Mouse (Mus musculus) CD4-positive helper T cell, adult 2 months (primary cell): ENCODE data around the gene Ush2a.
A peak's percentile ranks its signal among the peaks of the same experiment; 100 is the strongest.

Experiments
- DNase-seq: peaks from one replicate; pipeline ENCODE4 v3.0.0-alpha.2; 2012; ENCODE audit warnings: low read depth, missing footprints, low spot score

Ush2a gene

GRCm38 (mm10) chr1:189007239-189007979, 745.6 kb downstream of the Ush2a start, which contains the start of gene Kctd3:
TSS of gene Kctd3 (minus strand) at chr1:189007841.
- peak; percentile 94 for DNase-seq

GRCm38 (mm10) chr1:189007980-189008324, 746.1 kb downstream of the Ush2a start:
- no peak for DNase-seq

GRCm38 (mm10) chr1:189010671-189011070, 748.8 kb downstream of the Ush2a start:
- no peak for DNase-seq

- no peak for DNase-seq
These were observed 751.2 kb downstream of the Ush2a start for GRCm38 (mm10) chr1:189012846-189013586.

- no peak for DNase-seq
These were observed 751.7 kb downstream of the Ush2a start for GRCm38 (mm10) chr1:189013587-189013921.
